Mouse (Mus musculus) bone marrow, adult 2 months (tissue): ENCODE data around the gene Ocln. TPM values are rescaled to one million over a fixed set of nuclear protein-coding genes. Genes with fewer than 3 reads are reported as not detected.

Experiments used
- H3K27ac ChIP-seq: fragments of 200-500 bp; 2 replicates; pipeline ENCODE4 v1.5.1; 2012; ENCODE audit warnings: low read depth, mild to moderate bottlenecking, control low read depth, inconsistent platforms, low read length; ENCODE audit not compliant: control insufficient read depth, poor library complexity, insufficient read depth
- H3K4me1 ChIP-seq: fragments of 200-500 bp; 2 replicates; pipeline ENCODE4 v1.6.1; 2011; ENCODE audit warnings: low read length; ENCODE audit not compliant: control insufficient read depth, insufficient read depth
- H3K4me3 ChIP-seq: fragments of 200-500 bp; replicated peaks from 2 replicates; pipeline ENCODE3; 2011; ENCODE audit warnings: mild to moderate bottlenecking, low read depth, low read length, control low read depth; ENCODE audit not compliant: control insufficient read depth
- CTCF ChIP-seq: fragments of 200-500 bp; IDR thresholded peaks from 2 replicates; pipeline ENCODE4 v1.5.1; 2011; ENCODE audit warnings: low read length, control low read depth; ENCODE audit not compliant: control insufficient read depth, insufficient read depth
- POLR2A ChIP-seq: fragments of 200-500 bp; IDR thresholded peaks from 2 replicates; pipeline ENCODE4 v1.6.1; 2011; ENCODE audit warnings: low read depth, mild to moderate bottlenecking, control low read depth, low read length, borderline replicate concordance; ENCODE audit not compliant: control insufficient read depth
- WGBS: fragments of 180-500 bp; shearing (Covaris S2); methylation state at CpG from one replicate; pipeline ENCODE4 v1.1.7; 2018; 5-methylcytosine and 5-hydroxymethylcytosine counted together
- polyA plus RNA-seq: library from polyadenylated mRNA; stranded (reverse); fragments of >200 nt; gene quantifications from 2 replicates; pipeline ENCODE4 v1.2.4, GENCODE M21; 2011; ENCODE audit warnings: low replicate concordance; ENCODE audit not compliant: missing spikeins, insufficient read depth, insufficient read length

The Ocln gene
- 0.60 TPM in 1 of 2 replicates, not detected in the other for polyA plus RNA-seq

GRCm38 (mm10) chr13:100552369-100553041, at the start of gene Ocln:
Gene Ocln (minus strand): TSS chr13:100552718.
- no peak for TF ChIP-seq POLR2A
- no peak for TF ChIP-seq CTCF
- Histone ChIP-seq H3K4me1 (no peaks in the 10 kb centered on the region), H3K4me3 (no peak within 1 kb of the TSS), H3K27ac (no peak within 1 kb of the TSS; the same call in 1 of the 2 replicates)
- WGBS = 1% methylated on average over 45 of the region's 45 CpGs

DNA sequence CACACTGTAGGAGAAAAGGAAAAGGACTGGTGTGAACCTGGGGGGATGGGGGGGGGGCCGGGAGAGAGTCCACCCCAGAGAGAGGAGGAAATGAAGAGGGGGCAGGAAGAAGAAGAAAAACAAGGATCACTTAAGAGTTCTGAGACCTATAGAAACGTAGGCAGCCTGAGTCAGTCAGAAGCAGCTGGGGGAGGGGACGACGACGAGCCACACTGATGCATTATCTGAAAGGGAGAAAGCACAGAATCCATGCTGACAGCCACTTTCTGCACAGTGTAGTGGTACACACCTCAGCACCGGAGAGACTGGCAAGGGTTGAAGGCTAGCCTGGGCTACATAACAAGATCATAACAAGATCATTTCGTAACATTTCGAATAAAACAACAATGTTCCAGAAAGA, 48.5 kb upstream of the Ocln start:
- TF ChIP-seq CTCF (no peak), POLR2A (no peak)
- Histone ChIP-seq H3K4me1 (no peaks in the 10 kb centered on the region), H3K4me3 (no peak overlapping the region), H3K27ac (no peak overlapping the region)
- 65% methylated on average over 8 of the region's 8 CpGs for WGBS

GRCm38 (mm10) chr13:100600317-100600716, 47.8 kb upstream of the Ocln start:
- Histone ChIP-seq H3K4me3 (no peak overlapping the region), H3K27ac (no peak overlapping the region), H3K4me1 (no peaks in the 10 kb centered on the region)
- 78% methylated on average over 12 of the region's 12 CpGs for WGBS
- TF ChIP-seq POLR2A (no peak), CTCF (no peak)

DNA sequence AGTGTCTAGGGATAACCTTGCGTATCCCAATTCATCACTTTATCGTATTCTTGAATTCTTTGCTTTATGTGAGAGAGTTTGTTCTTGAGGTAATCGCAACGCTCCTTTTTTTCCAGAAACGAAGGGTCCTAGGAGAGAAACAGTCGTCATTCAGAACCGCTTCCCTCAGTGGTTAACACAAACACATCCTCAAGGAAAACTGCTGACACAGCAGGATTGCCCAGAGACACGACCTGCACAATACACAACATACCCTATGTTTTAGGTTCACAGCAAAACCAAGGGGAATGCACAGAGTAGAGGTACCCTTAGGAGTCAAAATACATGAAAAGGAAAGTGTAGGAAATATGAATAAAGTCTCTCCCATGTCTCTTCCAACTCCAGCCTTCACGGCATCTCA, 44.8 kb upstream of the Ocln start:
- no peak for TF ChIP-seq CTCF
- TF ChIP-seq POLR2A = no peak
- H3K4me1 ChIP-seq = no peaks in the 10 kb centered on the region
- H3K4me3 ChIP-seq = no peak overlapping the region
- H3K27ac ChIP-seq = no peak overlapping the region
- WGBS = 85% methylated on average over 9 of the region's 9 CpGs

GRCm38 (mm10) chr13:100595552-100595885, 43.0 kb upstream of the Ocln start:
- 78% methylated on average over 3 of the region's 3 CpGs for WGBS
- H3K27ac ChIP-seq = no peak overlapping the region
- no peak for TF ChIP-seq CTCF
- no peak for TF ChIP-seq POLR2A
- no peaks in the 10 kb centered on the region for H3K4me1 ChIP-seq
- no peak overlapping the region for H3K4me3 ChIP-seq

GRCm38 (mm10) chr13:100594838-100595551, 42.5 kb upstream of the Ocln start:
- H3K27ac ChIP-seq = no peak overlapping the region
- WGBS = 77% methylated on average over 5 of the region's 5 CpGs
- TF ChIP-seq CTCF (no peak), POLR2A (no peak)
- H3K4me3 ChIP-seq = no peak overlapping the region
- H3K4me1 ChIP-seq = no peaks in the 10 kb centered on the region

DNA sequence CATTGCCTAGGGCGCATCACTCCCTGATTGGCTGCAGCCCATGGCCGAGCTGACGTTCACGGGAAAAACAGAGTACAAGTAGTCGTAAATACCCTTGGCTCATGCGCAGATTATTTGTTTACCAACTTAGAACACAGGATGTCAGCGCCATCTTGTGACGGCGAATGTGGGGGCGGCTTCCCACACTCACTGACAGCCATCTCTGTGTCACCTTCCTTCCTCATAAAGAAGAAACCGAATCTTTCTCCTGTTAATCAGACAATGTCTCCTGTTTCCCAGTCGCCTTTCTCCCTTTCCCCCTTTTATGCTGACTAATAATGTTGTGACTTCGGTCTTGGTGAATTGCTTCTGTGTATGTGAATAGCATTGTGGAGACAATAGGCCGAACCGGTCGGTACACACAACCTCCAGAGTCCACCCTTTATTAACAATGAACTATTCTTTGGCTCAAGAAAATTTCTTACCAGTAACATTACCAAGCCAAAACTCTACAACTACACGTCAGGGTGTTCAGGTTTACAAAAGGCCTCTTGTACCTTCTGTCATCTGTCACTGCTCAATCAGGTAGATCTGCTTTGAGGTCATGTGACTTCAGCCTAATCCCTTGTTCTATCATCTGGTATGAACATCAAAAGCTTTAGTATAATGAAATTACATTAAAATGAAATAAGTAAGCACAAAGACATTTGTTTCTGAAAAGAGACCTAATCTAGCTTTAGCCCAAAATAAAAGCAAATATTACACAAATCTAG, 41.7 kb upstream of the Ocln start:
- WGBS = 46% methylated on average over 13 of the region's 17 CpGs
- Histone ChIP-seq H3K4me3 (no peak overlapping the region), H3K4me1 (no peaks in the 10 kb centered on the region), H3K27ac (peak overlapping the region; percentile 51; the same call in 1 of the 2 replicates)
- no peak for TF ChIP-seq POLR2A
- TF ChIP-seq CTCF = no peak

- peak overlapping the region; percentile 50 for H3K27ac ChIP-seq
- 65% methylated on average over 12 of the region's 12 CpGs for WGBS
- H3K4me1 ChIP-seq = no peaks in the 10 kb centered on the region
- peak overlapping the region; percentile 65 for H3K4me3 ChIP-seq
- TF ChIP-seq CTCF (no peak), POLR2A (no peak)
Measured at GRCm38 (mm10) chr13:100588646-100589045, 36.1 kb upstream of the Ocln start.
